Mouse (Mus musculus): ENCODE results near the gene D330020A13Rik. TPM values are rescaled to one million over a fixed set of nuclear protein-coding genes. Genes with fewer than 3 reads are reported as not detected.
A peak's percentile ranks its signal among the peaks of the same experiment; 100 is the strongest.
"Not testable (repeated sequence)": the region's sequence is repeated elsewhere in the genome, so short reads cannot be mapped to it uniquely, and the experiment has no call there.

D330020A13Rik gene
- polyA plus RNA-seq, 1 experiment from 2014 or later, result not detected

GRCm38 (mm10) chr6:120274181-120274580, 20.0 kb upstream of the D330020A13Rik start:
- no peaks in the 10 kb centered on the region for H3K27me3 ChIP-seq (ENCODE audit: insufficient read depth, poor library complexity, severe bottlenecking)
- H3K4me1 ChIP-seq, result peaks cover 36% of the 10 kb centered on the region
- WGBS, result 65% methylated on average over 8 of the region's 8 CpGs
- no peak for DNase-seq (ENCODE audit: low spot score)
- no peaks in the 10 kb centered on the region for H3K9me3 ChIP-seq
- no peak overlapping the region for H3K4me3 ChIP-seq
- H3K36me3 ChIP-seq, result no peaks in the 10 kb centered on the region
- peak overlapping the region; percentile 87 for H3K27ac ChIP-seq

- Histone ChIP-seq H3K9me3 (no peaks in the 10 kb centered on the region), H3K36me3 (no peaks in the 10 kb centered on the region), H3K27ac (peak overlapping the region; percentile 87), H3K4me3 (peak overlapping the region; percentile 13; the same call in 1 of the 2 replicates), H3K27me3 (ENCODE audit: insufficient read depth, poor library complexity, severe bottlenecking) (no peaks in the 10 kb centered on the region), H3K4me1 (peaks cover 44% of the 10 kb centered on the region)
- 29% methylated on average over 4 of the region's 4 CpGs for WGBS
- peak; percentile 83 for DNase-seq (ENCODE audit: low spot score)
Observed at GRCm38 (mm10) chr6:120274887-120275286, 19.3 kb upstream of the D330020A13Rik start.

GRCm38 (mm10) chr6:120275301-120275700, 18.9 kb upstream of the D330020A13Rik start:
- Histone ChIP-seq H3K4me3 (peak overlapping the region; percentile 13; the same call in 1 of the 2 replicates), H3K27me3 (ENCODE audit: insufficient read depth, poor library complexity, severe bottlenecking) (no peaks in the 10 kb centered on the region), H3K9me3 (no peaks in the 10 kb centered on the region), H3K4me1 (peaks cover 45% of the 10 kb centered on the region), H3K36me3 (no peaks in the 10 kb centered on the region), H3K27ac (peak overlapping the region; percentile 87)
- DNase-seq (ENCODE audit: low spot score), result no peak
- WGBS, result 45% methylated on average over 6 of the region's 6 CpGs

- 76% methylated on average over 7 of the region's 7 CpGs for WGBS
- no peak overlapping the region for H3K4me3 ChIP-seq
- peaks cover 41% of the 10 kb centered on the region for H3K4me1 ChIP-seq
- peak; percentile 61 for DNase-seq (ENCODE audit: low spot score)
- no peak overlapping the region for H3K27ac ChIP-seq
- H3K27me3 ChIP-seq (ENCODE audit: insufficient read depth, poor library complexity, severe bottlenecking), result no peaks in the 10 kb centered on the region
- H3K9me3 ChIP-seq, result no peaks in the 10 kb centered on the region
- H3K36me3 ChIP-seq, result no peaks in the 10 kb centered on the region
Observed at GRCm38 (mm10) chr6:120276874-120277449, 17.2 kb upstream of the D330020A13Rik start.

GRCm38 (mm10) chr6:120287279-120287678, 6.9 kb upstream of the D330020A13Rik start:
- 79% methylated on average over 9 of the region's 9 CpGs for WGBS
- no peaks in the 10 kb centered on the region for H3K27me3 ChIP-seq (ENCODE audit: insufficient read depth, poor library complexity, severe bottlenecking)
- DNase-seq (ENCODE audit: low spot score), result no peak
- no peaks in the 10 kb centered on the region for H3K36me3 ChIP-seq
- H3K4me1 ChIP-seq, result peaks cover 7% of the 10 kb centered on the region
- no peak overlapping the region for H3K4me3 ChIP-seq
- no peaks in the 10 kb centered on the region for H3K9me3 ChIP-seq
- no peak overlapping the region for H3K27ac ChIP-seq

GRCm38 (mm10) chr6:120288541-120288940, 5.6 kb upstream of the D330020A13Rik start:
- Histone ChIP-seq H3K4me1 (peaks cover 7% of the 10 kb centered on the region), H3K9me3 (no peaks in the 10 kb centered on the region), H3K27me3 (ENCODE audit: insufficient read depth, poor library complexity, severe bottlenecking) (peaks cover 9% of the 10 kb centered on the region), H3K27ac (no peak overlapping the region), H3K4me3 (no peak overlapping the region), H3K36me3 (no peaks in the 10 kb centered on the region)
- WGBS, result 21% methylated on average over 7 of the region's 7 CpGs
- no peak for DNase-seq (ENCODE audit: low spot score)

GRCm38 (mm10) chr6:120289430-120289829, 4.7 kb upstream of the D330020A13Rik start:
- Histone ChIP-seq H3K36me3 (no peaks in the 10 kb centered on the region), H3K27me3 (ENCODE audit: insufficient read depth, poor library complexity, severe bottlenecking) (peaks cover 18% of the 10 kb centered on the region), H3K27ac (no peak overlapping the region), H3K4me1 (peaks cover 16% of the 10 kb centered on the region), H3K4me3 (no peak overlapping the region), H3K9me3 (no peaks in the 10 kb centered on the region)
- WGBS, result 83% methylated on average over 4 of the region's 4 CpGs
- DNase-seq (ENCODE audit: low spot score), result no peak

- H3K36me3 ChIP-seq, result no peaks in the 10 kb centered on the region
- WGBS, result 70% methylated on average over 7 of the region's 7 CpGs
- peaks cover 22% of the 10 kb centered on the region for H3K4me1 ChIP-seq
- no peak for DNase-seq (ENCODE audit: low spot score)
- no peak overlapping the region for H3K4me3 ChIP-seq
- H3K27me3 ChIP-seq (ENCODE audit: insufficient read depth, poor library complexity, severe bottlenecking), result peaks cover 37% of the 10 kb centered on the region
- no peaks in the 10 kb centered on the region for H3K9me3 ChIP-seq
- H3K27ac ChIP-seq, result no peak overlapping the region
Observed at GRCm38 (mm10) chr6:120291396-120292009, 2.7 kb upstream of the D330020A13Rik start.

- WGBS, result 2% methylated on average over 16 of the region's 16 CpGs
- Histone ChIP-seq H3K27me3 (ENCODE audit: insufficient read depth, poor library complexity, severe bottlenecking) (peaks cover 37% of the 10 kb centered on the region), H3K4me1 (peaks cover 15% of the 10 kb centered on the region), H3K4me3 (peak overlapping the region; percentile 84), H3K9me3 (no peaks in the 10 kb centered on the region), H3K27ac (peak overlapping the region; percentile 82), H3K36me3 (no peaks in the 10 kb centered on the region)
- no peak for DNase-seq (ENCODE audit: low spot score)
Observed at GRCm38 (mm10) chr6:120294785-120295133, 595 bp downstream of the D330020A13Rik start.

GRCm38 (mm10) chr6:120296589-120296988, 2.4 kb downstream of the D330020A13Rik start:
- 83% methylated on average over 2 of the region's 2 CpGs for WGBS
- not testable (repeated sequence) for H3K4me3 ChIP-seq

GRCm38 (mm10) chr6:120301137-120301536, 7.0 kb downstream of the D330020A13Rik start:
- WGBS, result 28% methylated on average over 6 of the region's 6 CpGs
- no peaks in the 10 kb centered on the region for H3K36me3 ChIP-seq
- no peak overlapping the region for H3K27ac ChIP-seq
- H3K4me3 ChIP-seq, result no peak overlapping the region
- peaks cover 13% of the 10 kb centered on the region; the same call in 1 of the 2 replicates for H3K27me3 ChIP-seq (ENCODE audit: insufficient read depth, poor library complexity, severe bottlenecking)
- H3K4me1 ChIP-seq, result peaks cover 4% of the 10 kb centered on the region; the same call in 1 of the 2 replicates
- no peaks in the 10 kb centered on the region for H3K9me3 ChIP-seq
- no peak for DNase-seq (ENCODE audit: low spot score)

More at GRCm38 (mm10) chr6:120296589-120296988, 2.4 kb downstream of the D330020A13Rik start:
- not testable (repeated sequence) for H3K27ac ChIP-seq; H3K9me3 ChIP-seq; H3K36me3 ChIP-seq; DNase-seq (ENCODE audit: low spot score)
- Histone ChIP-seq H3K4me1 (peaks cover 20% of the 10 kb centered on the region), H3K27me3 (ENCODE audit: insufficient read depth, poor library complexity, severe bottlenecking) (peaks cover 39% of the 10 kb centered on the region)

GRCm38 (mm10) chr6:120302755-120303316, 8.7 kb downstream of the D330020A13Rik start:
- peak overlapping the region; percentile 59; the same call in 1 of the 2 replicates for H3K27ac ChIP-seq
- H3K27me3 ChIP-seq (ENCODE audit: insufficient read depth, poor library complexity, severe bottlenecking), result peaks cover 12% of the 10 kb centered on the region; the same call in 1 of the 2 replicates
- no peaks in the 10 kb centered on the region for H3K9me3 ChIP-seq
- peaks cover 4% of the 10 kb centered on the region; the same call in 1 of the 2 replicates for H3K4me1 ChIP-seq
- no peaks in the 10 kb centered on the region for H3K36me3 ChIP-seq
- peak overlapping the region; percentile 40 for H3K4me3 ChIP-seq
- DNase-seq (ENCODE audit: low spot score), result no peak
- 12% methylated on average over 16 of the region's 16 CpGs for WGBS

GRCm38 (mm10) chr6:120306859-120307594, 12.9 kb downstream of the D330020A13Rik start:
- 86% methylated on average over 3 of the region's 3 CpGs for WGBS
- DNase-seq (ENCODE audit: low spot score), result no peak
- H3K4me3 ChIP-seq, result no peak overlapping the region

More at GRCm38 (mm10) chr6:120306859-120307594, 12.9 kb downstream of the D330020A13Rik start:
- H3K9me3 ChIP-seq, result no peaks in the 10 kb centered on the region
- H3K27ac ChIP-seq, result no peak overlapping the region
- H3K4me1 ChIP-seq, result peaks cover 18% of the 10 kb centered on the region
- no peaks in the 10 kb centered on the region for H3K36me3 ChIP-seq
- H3K27me3 ChIP-seq (ENCODE audit: insufficient read depth, poor library complexity, severe bottlenecking), result peaks cover 5% of the 10 kb centered on the region; the same call in 1 of the 2 replicates
